Mouse (Mus musculus): ENCODE measurements around the gene Itga7. TPM values are rescaled to one million over a fixed set of nuclear protein-coding genes. Genes with fewer than 3 reads are reported as not detected.

Itga7 gene
- 1.1 and 1.3 TPM in 2 replicates for polyA plus RNA-seq (2016; fragmentation: Nextera tagmentation; extraction: Ambion mirVana)

- peaks cover 80% of the 10 kb centered on the region for H3K27me3 ChIP-seq (ENCODE audit: insufficient read depth, poor library complexity, severe bottlenecking)
- peak; percentile 83 for DNase-seq (ENCODE audit: low spot score)
- H3K9me3 ChIP-seq = no peaks in the 10 kb centered on the region
- WGBS = 1% methylated on average over 26 of the region's 26 CpGs
- H3K27ac ChIP-seq = no peak within 1 kb of the TSS
- peaks cover 21% of the 10 kb centered on the region for H3K4me1 ChIP-seq
- H3K36me3 ChIP-seq = no peaks in the 10 kb centered on the region
- H3K4me3 ChIP-seq = peak within 1 kb of the TSS; percentile 60
Measured at GRCm38 (mm10) chr10:128933574-128933973, at the start of gene Itga7. TSS of gene Itga7 (plus strand) at chr10:128933818.

GRCm38 (mm10) chr10:128888941-128889827, 44.4 kb upstream of the Itga7 start:
- H3K4me1 ChIP-seq = peaks cover 55% of the 10 kb centered on the region
- peaks cover 33% of the 10 kb centered on the region for H3K36me3 ChIP-seq
- no peaks in the 10 kb centered on the region for H3K9me3 ChIP-seq
- peak; percentile 84 for DNase-seq (ENCODE audit: low spot score)
- peak overlapping the region; percentile 72 for H3K4me3 ChIP-seq
- WGBS = 2% methylated on average over 6 of the region's 7 CpGs
- peak overlapping the region; percentile 85 for H3K27ac ChIP-seq
- peaks cover 5% of the 10 kb centered on the region; the same call in 1 of the 2 replicates for H3K27me3 ChIP-seq (ENCODE audit: insufficient read depth, poor library complexity, severe bottlenecking)

- Histone ChIP-seq H3K27ac (peak overlapping the region; percentile 90), H3K4me1 (peaks cover 55% of the 10 kb centered on the region), H3K27me3 (ENCODE audit: insufficient read depth, poor library complexity, severe bottlenecking) (peaks cover 5% of the 10 kb centered on the region; the same call in 1 of the 2 replicates), H3K4me3 (peak overlapping the region; percentile 72), H3K36me3 (peaks cover 29% of the 10 kb centered on the region), H3K9me3 (no peaks in the 10 kb centered on the region)
- 67% methylated on average over 1 of the region's 2 CpGs for WGBS
- DNase-seq (ENCODE audit: low spot score) = no peak
Measured at GRCm38 (mm10) chr10:128889846-128890245, 43.8 kb upstream of the Itga7 start.

GRCm38 (mm10) chr10:128890383-128891295, 43.0 kb upstream of the Itga7 start:
- WGBS = under 1% methylated on average over 40 of the region's 40 CpGs
- no peak for DNase-seq (ENCODE audit: low spot score)
- no peaks in the 10 kb centered on the region for H3K9me3 ChIP-seq
- H3K4me3 ChIP-seq = peak overlapping the region; percentile 72
- peaks cover 21% of the 10 kb centered on the region; the same call in 1 of the 2 replicates for H3K36me3 ChIP-seq
- H3K27ac ChIP-seq = peak overlapping the region; percentile 90
- H3K27me3 ChIP-seq (ENCODE audit: insufficient read depth, poor library complexity, severe bottlenecking) = peaks cover 5% of the 10 kb centered on the region; the same call in 1 of the 2 replicates
- H3K4me1 ChIP-seq = peaks cover 59% of the 10 kb centered on the region

- Histone ChIP-seq H3K27ac (peak within 1 kb of the TSS; percentile 90), H3K36me3 (peaks cover 12% of the 10 kb centered on the region; the same call in 1 of the 2 replicates), H3K9me3 (no peaks in the 10 kb centered on the region), H3K4me1 (peaks cover 57% of the 10 kb centered on the region), H3K27me3 (ENCODE audit: insufficient read depth, poor library complexity, severe bottlenecking) (peaks cover 14% of the 10 kb centered on the region), H3K4me3 (peak within 1 kb of the TSS; percentile 72)
- WGBS = under 1% methylated on average over 65 of the region's 89 CpGs
- DNase-seq (ENCODE audit: low spot score) = no peak
Measured at GRCm38 (mm10) chr10:128891296-128892094, 42.1 kb upstream of the Itga7 start, which contains the start of gene Gdf11. TSS of gene Gdf11 (minus strand) at chr10:128891718.

GRCm38 (mm10) chr10:128892246-128892645, 41.4 kb upstream of the Itga7 start:
- no peak for DNase-seq (ENCODE audit: low spot score)

GRCm38 (mm10) chr10:128895437-128895836, 38.2 kb upstream of the Itga7 start:
- H3K4me1 ChIP-seq = peaks cover 22% of the 10 kb centered on the region; the same call in 1 of the 2 replicates
- under 1% methylated on average over 9 of the region's 9 CpGs for WGBS
- H3K9me3 ChIP-seq = no peaks in the 10 kb centered on the region
- peaks cover 27% of the 10 kb centered on the region for H3K27me3 ChIP-seq (ENCODE audit: insufficient read depth, poor library complexity, severe bottlenecking)
- no peak overlapping the region for H3K27ac ChIP-seq
- no peaks in the 10 kb centered on the region for H3K36me3 ChIP-seq
- no peak for DNase-seq (ENCODE audit: low spot score)
- H3K4me3 ChIP-seq = peak overlapping the region; percentile 42

More at GRCm38 (mm10) chr10:128892246-128892645, 41.4 kb upstream of the Itga7 start:
- Histone ChIP-seq H3K36me3 (peaks cover 7% of the 10 kb centered on the region; the same call in 1 of the 2 replicates), H3K27ac (peak overlapping the region; percentile 90), H3K9me3 (no peaks in the 10 kb centered on the region), H3K27me3 (ENCODE audit: insufficient read depth, poor library complexity, severe bottlenecking) (peaks cover 22% of the 10 kb centered on the region), H3K4me1 (peaks cover 49% of the 10 kb centered on the region), H3K4me3 (peak overlapping the region; percentile 72)
- WGBS = under 1% methylated on average over 9 of the region's 9 CpGs

GRCm38 (mm10) chr10:128895952-128896693, 37.5 kb upstream of the Itga7 start:
- DNase-seq (ENCODE audit: low spot score) = no peak
- H3K27me3 ChIP-seq (ENCODE audit: insufficient read depth, poor library complexity, severe bottlenecking) = peaks cover 27% of the 10 kb centered on the region
- 0 out of 2 replicates have a peak overlapping the region, but pooled peaks have one; percentile 36 for H3K27ac ChIP-seq
- peaks cover 16% of the 10 kb centered on the region; the same call in 1 of the 2 replicates for H3K4me1 ChIP-seq
- 3% methylated on average over 17 of the region's 17 CpGs for WGBS
- H3K36me3 ChIP-seq = no peaks in the 10 kb centered on the region
- H3K4me3 ChIP-seq = peak overlapping the region; percentile 42
- no peaks in the 10 kb centered on the region for H3K9me3 ChIP-seq

- H3K36me3 ChIP-seq = no peaks in the 10 kb centered on the region
- peaks cover 27% of the 10 kb centered on the region for H3K27me3 ChIP-seq (ENCODE audit: insufficient read depth, poor library complexity, severe bottlenecking)
- no peak overlapping the region for H3K27ac ChIP-seq
- no peaks in the 10 kb centered on the region for H3K9me3 ChIP-seq
- no peak for DNase-seq (ENCODE audit: low spot score)
- peaks cover 16% of the 10 kb centered on the region; the same call in 1 of the 2 replicates for H3K4me1 ChIP-seq
- no peak overlapping the region for H3K4me3 ChIP-seq
- WGBS = 38% methylated on average over 1 of the region's 1 CpGs
Measured at GRCm38 (mm10) chr10:128896807-128897206, 36.8 kb upstream of the Itga7 start.

- Histone ChIP-seq H3K27ac (no peak overlapping the region), H3K36me3 (no peaks in the 10 kb centered on the region), H3K9me3 (no peaks in the 10 kb centered on the region), H3K4me1 (peaks cover 14% of the 10 kb centered on the region; the same call in 1 of the 2 replicates), H3K27me3 (ENCODE audit: insufficient read depth, poor library complexity, severe bottlenecking) (peaks cover 27% of the 10 kb centered on the region), H3K4me3 (no peak overlapping the region)
- WGBS = 30% methylated on average over 1 of the region's 1 CpGs
- DNase-seq (ENCODE audit: low spot score) = no peak
Measured at GRCm38 (mm10) chr10:128897501-128897900, 36.1 kb upstream of the Itga7 start.

GRCm38 (mm10) chr10:128899759-128900490, 33.7 kb upstream of the Itga7 start:
- no peak overlapping the region for H3K27ac ChIP-seq
- peaks cover 12% of the 10 kb centered on the region; the same call in 1 of the 2 replicates for H3K4me1 ChIP-seq
- no peaks in the 10 kb centered on the region for H3K36me3 ChIP-seq
- H3K4me3 ChIP-seq = no peak overlapping the region
- DNase-seq (ENCODE audit: low spot score) = no peak
- peaks cover 21% of the 10 kb centered on the region for H3K27me3 ChIP-seq (ENCODE audit: insufficient read depth, poor library complexity, severe bottlenecking)
- H3K9me3 ChIP-seq = no peaks in the 10 kb centered on the region
- 54% methylated on average over 6 of the region's 6 CpGs for WGBS

All from heart, embryonic 10.5 days (tissue).